Mouse (Mus musculus): Measurements from ENCODE around the gene Etl4.

DNA sequence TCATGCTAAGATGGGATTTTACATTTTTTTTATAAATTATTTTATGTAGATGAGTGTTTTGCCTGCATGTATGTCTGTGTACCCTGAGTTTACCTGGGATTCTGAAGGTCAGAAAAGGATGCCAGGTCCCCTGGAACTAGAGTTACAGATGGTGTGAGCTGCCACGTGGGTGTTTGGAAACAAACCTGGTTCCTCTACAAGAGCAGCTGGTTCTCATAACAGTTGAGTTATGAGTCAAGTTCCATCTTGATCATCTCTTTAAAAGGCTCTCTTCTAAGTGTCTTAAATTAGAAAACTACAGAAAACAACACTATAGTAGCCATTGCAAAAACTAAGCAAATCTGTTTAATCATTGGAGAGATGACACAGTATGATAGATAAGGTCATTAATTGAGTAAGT lies 788.1 kb downstream of the Etl4 start:
- no peak for TF ChIP-seq CTCF (IDR thresholded peaks at IDR 0.05; ENCODE audit: extremely low read depth, insufficient read length, insufficient replicate concordance, low read depth, low read length)
- no peak for TF ChIP-seq POLR2A (IDR thresholded peaks at IDR 0.05; ENCODE audit: low read depth, low read length)

Measured in small intestine, adult 2 months (tissue).